Mouse (Mus musculus) testis, adult 2 months (tissue): ENCODE results near the gene Mlc1. TPM values are rescaled to one million over a fixed set of nuclear protein-coding genes. Genes with fewer than 3 reads are reported as not detected.

Source experiments
- H3K27ac ChIP-seq: fragments of 200-500 bp; 2 replicates; pipeline ENCODE4 v1.5.1; 2012; ENCODE audit warnings: low read depth, low read length; ENCODE audit not compliant: control insufficient read depth, insufficient read depth
- H3K27me3 ChIP-seq: fragments of 200-500 bp; 2 replicates; pipeline ENCODE4 v1.6.1; 2012; ENCODE audit warnings: mild to moderate bottlenecking, low read length, moderate library complexity; ENCODE audit not compliant: control insufficient read depth, insufficient read depth
- H3K36me3 ChIP-seq: fragments of 200-500 bp; 2 replicates; pipeline ENCODE4 v1.6.1; 2012; ENCODE audit warnings: mild to moderate bottlenecking, low read length; ENCODE audit not compliant: control insufficient read depth, insufficient read depth
- H3K4me1 ChIP-seq: fragments of 200-500 bp; 2 replicates; pipeline ENCODE4 v1.6.1; 2012; ENCODE audit warnings: low read length; ENCODE audit not compliant: control insufficient read depth, insufficient read depth
- H3K4me3 ChIP-seq: fragments of 200-500 bp; 2 replicates; pipeline ENCODE4 v1.5.1; 2012; ENCODE audit warnings: low read depth, mild to moderate bottlenecking, low read length, moderate library complexity, mixed read lengths; ENCODE audit not compliant: control insufficient read depth
- CTCF ChIP-seq: fragments of 200-500 bp; IDR thresholded peaks from 2 replicates; pipeline ENCODE4 v1.5.1; 2012; ENCODE audit warnings: low read depth, mild to moderate bottlenecking, inconsistent platforms, low read length, moderate library complexity; ENCODE audit not compliant: control insufficient read depth, insufficient read depth, insufficient replicate concordance
- POLR2A ChIP-seq: fragments of 200-500 bp; IDR thresholded peaks from 2 replicates; pipeline ENCODE4 v1.6.1; 2012; ENCODE audit warnings: low read depth, mild to moderate bottlenecking, inconsistent platforms, low read length, moderate library complexity; ENCODE audit not compliant: control insufficient read depth
- polyA plus RNA-seq: library from polyadenylated mRNA; depleted of rRNA; stranded (reverse); fragments of >200 nt; gene quantifications from 2 replicates; pipeline ENCODE4 v1.2.3, GENCODE M21; 2012

Mlc1 gene
- polyA plus RNA-seq, 1 experiment, result 56.3 TPM

- TF ChIP-seq CTCF, result peak; percentile 40; the same call in 1 of the 2 replicates
- TF ChIP-seq POLR2A, result no peak
- Histone ChIP-seq H3K27ac (no peak overlapping the region), H3K27me3 (no peaks in the 10 kb centered on the region), H3K4me3 (no peak overlapping the region), H3K36me3 (peaks cover 11% of the 10 kb centered on the region), H3K4me1 (no peaks in the 10 kb centered on the region)
Measured at GRCm38 (mm10) chr15:88999124-88999523, 20.3 kb upstream of the Mlc1 start.

- no peaks in the 10 kb centered on the region for H3K4me1 ChIP-seq
- H3K27me3 ChIP-seq, result no peaks in the 10 kb centered on the region
- no peak overlapping the region for H3K4me3 ChIP-seq
- H3K36me3 ChIP-seq, result peaks cover 14% of the 10 kb centered on the region
- no peak overlapping the region for H3K27ac ChIP-seq
- TF ChIP-seq POLR2A (no peak), CTCF (no peak)
Measured at GRCm38 (mm10) chr15:88998636-88999035, 19.8 kb upstream of the Mlc1 start.

- no peak for TF ChIP-seq POLR2A
- TF ChIP-seq CTCF, result no peak
- Histone ChIP-seq H3K4me1 (no peaks in the 10 kb centered on the region), H3K27me3 (no peaks in the 10 kb centered on the region), H3K4me3 (no peak overlapping the region), H3K36me3 (peaks cover 10% of the 10 kb centered on the region), H3K27ac (no peak overlapping the region)
Measured at GRCm38 (mm10) chr15:88989236-88989635, 10.4 kb upstream of the Mlc1 start.

- no peaks in the 10 kb centered on the region for H3K27me3 ChIP-seq
- peaks cover 2% of the 10 kb centered on the region for H3K4me1 ChIP-seq
- TF ChIP-seq POLR2A (peak; percentile 91), CTCF (no peak)
- peaks cover 6% of the 10 kb centered on the region; the same call in 1 of the 2 replicates for H3K36me3 ChIP-seq
- peak within 1 kb of the TSS; percentile 92 for H3K4me3 ChIP-seq
- H3K27ac ChIP-seq, result peak within 1 kb of the TSS; percentile 97
Measured at GRCm38 (mm10) chr15:88982534-88983079, 3.8 kb upstream of the Mlc1 start, which contains the start of gene Mov10l1. Mov10l1 (plus strand) TSS chr15:88982909.

GRCm38 (mm10) chr15:88979138-88979446, 285 bp upstream of the Mlc1 start:
- Histone ChIP-seq H3K27me3 (no peaks in the 10 kb centered on the region), H3K4me3 (peak overlapping the region; percentile 34), H3K36me3 (peaks cover 14% of the 10 kb centered on the region), H3K27ac (no peak overlapping the region), H3K4me1 (peaks cover 4% of the 10 kb centered on the region)
- no peak for TF ChIP-seq POLR2A
- no peak for TF ChIP-seq CTCF

GRCm38 (mm10) chr15:88972300-88972699, 6.5 kb downstream of the Mlc1 start:
- peaks cover 2% of the 10 kb centered on the region; the same call in 1 of the 2 replicates for H3K4me1 ChIP-seq
- no peaks in the 10 kb centered on the region for H3K27me3 ChIP-seq
- H3K27ac ChIP-seq, result no peak overlapping the region
- H3K4me3 ChIP-seq, result no peak overlapping the region
- H3K36me3 ChIP-seq, result peaks cover 10% of the 10 kb centered on the region
- TF ChIP-seq CTCF (no peak), POLR2A (no peak)

- Histone ChIP-seq H3K27me3 (no peaks in the 10 kb centered on the region), H3K27ac (no peak overlapping the region), H3K4me3 (no peak overlapping the region), H3K4me1 (no peaks in the 10 kb centered on the region; the same call in 1 of the 2 replicates), H3K36me3 (no peaks in the 10 kb centered on the region)
- TF ChIP-seq POLR2A (no peak), CTCF (no peak)
Measured at GRCm38 (mm10) chr15:88964070-88964578, 14.7 kb downstream of the Mlc1 start.

- Histone ChIP-seq H3K4me3 (no peak overlapping the region; the same call in 1 of the 2 replicates), H3K27me3 (no peaks in the 10 kb centered on the region), H3K27ac (no peak overlapping the region), H3K4me1 (peaks cover 15% of the 10 kb centered on the region), H3K36me3 (no peaks in the 10 kb centered on the region)
- no peak for TF ChIP-seq POLR2A
- no peak for TF ChIP-seq CTCF
Measured at GRCm38 (mm10) chr15:88957522-88957921, 21.3 kb downstream of the Mlc1 start.
